Mouse (Mus musculus): ENCODE measurements around the gene Ptcd1.

DNA sequence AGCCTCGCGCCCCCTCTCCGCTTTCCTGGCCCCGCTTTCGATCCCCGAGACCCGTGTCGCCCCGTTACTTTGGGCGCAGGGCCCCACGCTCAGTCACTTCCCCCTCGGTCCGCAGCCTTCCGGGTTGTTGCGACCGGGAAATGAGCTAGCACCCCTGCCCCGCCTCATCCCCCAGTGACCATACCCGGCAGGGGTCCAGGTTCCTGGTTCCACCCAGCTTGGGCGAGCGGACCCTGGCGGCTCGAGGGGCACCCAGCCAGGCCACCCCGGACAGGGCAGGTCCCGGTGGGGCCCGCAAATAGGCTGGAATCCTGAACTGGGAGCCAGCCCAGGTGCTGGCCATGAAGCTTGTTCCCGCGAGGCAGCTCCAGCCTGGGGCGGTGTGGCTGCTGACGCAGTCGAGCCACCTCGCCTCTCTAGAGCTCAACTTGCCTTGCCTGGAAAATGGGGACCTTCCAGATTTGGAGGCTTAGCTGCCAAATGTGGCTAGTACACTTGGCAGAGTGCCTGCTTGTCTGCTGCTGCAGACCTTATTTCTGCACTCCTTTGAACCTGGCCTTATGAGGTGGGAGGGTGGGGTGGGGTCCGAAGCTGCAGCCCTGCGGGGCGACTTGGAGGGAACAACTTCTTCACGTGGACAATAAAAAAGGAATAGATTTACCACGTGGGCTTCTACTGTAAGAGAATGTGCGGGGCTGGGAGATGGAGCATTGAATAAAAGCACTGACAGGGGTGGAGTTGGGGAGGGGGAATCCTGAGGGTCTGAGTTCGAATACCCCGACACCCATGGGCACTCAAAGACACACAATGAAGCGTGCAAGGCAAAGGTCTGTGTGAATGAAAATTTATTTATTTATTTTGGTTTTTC is 52.1 kb downstream of the Ptcd1 start:
- TF ChIP-seq ZC3H11A (IDR thresholded peaks at IDR 0.05; ENCODE audit: borderline replicate concordance, low read depth, low read length) (no peak), MAFK (IDR thresholded peaks at IDR 0.05; ENCODE audit: insufficient read depth, low read depth, low read length) (no peak)
